Mouse (Mus musculus): ENCODE results near the gene Pmvk.

The Pmvk gene

DNA sequence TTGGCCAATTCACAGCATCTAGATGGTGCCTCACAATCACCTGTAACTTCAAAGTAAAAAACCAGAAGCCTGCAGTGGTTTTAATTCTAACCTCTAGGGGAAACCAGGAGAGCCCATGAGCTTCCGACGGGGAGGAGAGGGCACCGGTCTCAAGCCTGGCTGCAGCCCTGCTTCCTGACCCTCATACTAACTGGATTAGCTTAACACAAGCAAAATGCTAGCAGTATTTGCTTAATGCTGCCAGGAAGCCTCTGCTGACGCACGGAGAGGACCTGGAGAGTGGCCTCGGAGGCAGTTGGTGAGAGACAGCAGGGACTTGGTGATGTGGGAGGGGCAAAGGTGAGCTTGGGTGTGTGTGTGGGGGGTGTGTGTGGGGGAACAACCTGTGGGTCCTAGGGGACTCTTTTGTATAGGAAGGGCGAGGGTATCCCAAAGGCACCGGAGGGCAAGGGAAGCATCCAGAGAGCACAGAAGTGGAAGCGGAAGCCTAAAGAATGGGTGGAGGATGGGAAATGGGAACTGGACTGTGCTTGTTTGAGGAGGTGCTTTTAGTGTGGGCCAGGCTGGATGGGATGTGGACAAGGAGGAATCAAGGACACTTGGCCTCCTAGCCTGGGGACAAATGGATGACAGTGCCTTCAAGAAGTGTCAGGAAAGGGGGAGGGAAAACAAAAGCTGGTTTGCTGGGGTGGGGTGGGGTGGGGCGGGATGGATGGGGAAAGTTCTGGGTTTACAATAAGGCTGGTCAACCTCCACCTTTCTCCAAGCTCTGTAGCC lies at the start of gene Pmvk:
Pmvk (plus strand) TSS at position 141 of the 777 bp plus-strand sequence.
- DNase-seq (ENCODE audit: low spot score), result no peak

GRCm38 (mm10) chr3:89406887-89407286 lies 47.5 kb upstream of the Pmvk start:
- DNase-seq (ENCODE audit: low spot score), result no peak

- DNase-seq (ENCODE audit: low spot score), result no peak
These were observed 45.9 kb upstream of the Pmvk start for GRCm38 (mm10) chr3:89408448-89408847.

DNA sequence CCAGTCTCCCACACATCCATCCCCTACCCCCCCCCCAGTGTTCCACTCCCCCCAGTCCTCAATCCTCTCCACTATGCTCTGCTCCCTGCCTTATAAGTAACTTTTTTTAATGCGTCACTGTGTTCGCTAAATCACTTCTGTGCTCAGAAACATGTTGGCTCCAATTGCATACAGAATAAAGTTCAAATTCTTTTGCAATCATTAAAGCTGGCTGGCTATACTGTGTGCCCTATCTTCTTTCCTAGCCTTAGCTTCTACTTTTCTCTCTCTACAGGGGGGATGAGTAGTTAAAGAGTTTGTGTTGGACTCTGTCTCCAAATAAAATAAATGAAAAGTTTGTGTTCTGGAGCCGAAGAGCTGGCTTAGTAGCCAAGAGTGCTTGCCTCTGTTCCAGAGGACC lies 44.6 kb upstream of the Pmvk start:
- no peak for DNase-seq (ENCODE audit: low spot score)

- no peak for DNase-seq (ENCODE audit: low spot score)
These were observed 43.5 kb upstream of the Pmvk start for GRCm38 (mm10) chr3:89410864-89411263.

DNA sequence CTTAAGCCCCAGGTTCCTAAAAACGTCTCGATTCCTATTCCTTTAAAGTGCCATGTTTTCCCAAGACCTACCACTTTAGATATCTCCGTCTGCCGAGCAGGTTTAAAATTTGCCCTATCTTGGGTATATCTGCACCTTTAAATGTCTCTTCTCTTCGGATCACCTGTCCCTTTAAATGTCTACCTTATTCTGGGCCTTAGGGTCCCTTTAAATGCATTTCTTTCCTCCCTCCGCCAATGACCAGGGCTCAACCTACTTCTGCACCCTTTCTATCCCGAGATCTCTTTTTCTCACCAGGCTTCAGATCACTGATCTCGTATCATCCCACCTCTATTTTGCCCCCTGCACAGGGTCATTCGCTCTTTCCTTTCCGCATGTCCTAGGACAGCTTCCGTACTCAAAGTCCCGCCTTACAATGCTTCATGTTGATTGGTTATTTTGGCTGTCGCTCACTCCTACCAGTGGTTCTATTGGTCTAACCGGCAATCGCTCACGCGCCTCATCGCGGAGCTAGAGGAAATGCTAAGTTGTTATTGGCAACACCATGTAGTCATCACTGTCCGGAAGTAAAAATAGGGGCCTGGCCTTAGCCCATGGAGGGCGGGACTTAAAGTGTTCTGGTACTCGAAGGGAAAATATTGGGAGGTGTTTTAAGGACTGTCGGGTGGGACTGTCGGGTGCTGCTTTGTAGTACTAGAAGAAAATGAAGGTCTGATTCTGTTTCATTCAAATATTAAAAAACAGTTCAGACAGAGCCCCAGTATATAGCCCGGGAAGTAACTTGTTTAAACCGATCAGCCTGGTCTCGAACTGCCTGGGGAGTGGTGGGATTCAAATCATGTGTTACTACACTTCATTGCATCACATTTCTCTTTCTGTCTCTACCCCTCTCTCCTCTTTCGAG lies 42.6 kb upstream of the Pmvk start, which contains the start of gene Flad1:
Flad1 (minus strand) TSS at position 381 of the 904 bp plus-strand sequence.
- DNase-seq (ENCODE audit: low spot score), result peak; percentile 92

GRCm38 (mm10) chr3:89416158-89416557 lies 38.2 kb upstream of the Pmvk start:
- DNase-seq (ENCODE audit: low spot score), result no peak

DNA sequence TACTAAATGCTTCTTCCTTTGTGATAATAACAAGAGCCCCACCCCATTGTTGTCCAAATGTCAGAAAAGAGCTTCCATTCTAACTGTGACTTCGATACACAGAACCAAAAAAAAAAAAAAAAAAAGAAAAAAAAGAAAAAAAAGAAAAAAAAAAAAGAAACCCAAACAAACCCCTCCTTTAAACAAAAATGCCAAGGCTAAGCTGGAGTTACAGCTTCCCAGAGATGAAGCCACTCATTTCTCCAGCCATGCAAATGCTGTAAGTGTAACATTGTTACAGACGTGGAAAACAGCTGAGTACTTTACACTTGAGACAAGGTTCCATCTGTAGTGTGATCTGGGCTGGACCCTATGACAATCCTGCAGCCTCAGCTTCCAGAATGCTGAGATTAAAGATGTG lies 37.2 kb upstream of the Pmvk start:
- no peak for DNase-seq (ENCODE audit: low spot score)

- DNase-seq (ENCODE audit: low spot score), result no peak
These were observed 36.5 kb upstream of the Pmvk start for GRCm38 (mm10) chr3:89417840-89418169.

- DNase-seq (ENCODE audit: low spot score), result peak; percentile 90
These were observed 36.0 kb upstream of the Pmvk start, which contains the start of the genes Cks1b and Shc1 for GRCm38 (mm10) chr3:89418170-89418860. TSS of gene Cks1b (minus strand) at chr3:89418383. TSS of gene Shc1 (plus strand) at chr3:89418443.

DNA sequence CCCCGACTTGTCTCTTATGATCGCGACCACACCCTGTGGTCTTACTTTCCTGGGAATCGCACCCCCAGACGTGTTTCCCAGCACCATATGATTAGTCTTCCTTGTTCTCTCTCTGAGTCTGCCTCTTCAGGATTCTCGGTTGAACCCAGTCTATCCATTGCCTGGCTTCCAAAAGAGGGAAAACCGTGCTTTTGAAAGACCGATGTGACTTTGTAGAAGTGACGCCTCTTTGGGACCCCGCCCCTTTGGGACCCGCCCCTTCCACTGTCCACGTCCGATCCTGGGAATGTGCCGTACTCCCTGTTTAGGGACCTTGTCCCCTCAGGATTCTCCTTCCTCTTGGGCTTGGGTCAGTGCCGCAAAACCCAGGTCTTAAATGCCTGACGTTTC lies 35.5 kb upstream of the Pmvk start:
- DNase-seq (ENCODE audit: low spot score), result peak; percentile 79

- DNase-seq (ENCODE audit: low spot score), result peak; percentile 45
These were observed 34.8 kb upstream of the Pmvk start for GRCm38 (mm10) chr3:89419571-89419970.

DNA sequence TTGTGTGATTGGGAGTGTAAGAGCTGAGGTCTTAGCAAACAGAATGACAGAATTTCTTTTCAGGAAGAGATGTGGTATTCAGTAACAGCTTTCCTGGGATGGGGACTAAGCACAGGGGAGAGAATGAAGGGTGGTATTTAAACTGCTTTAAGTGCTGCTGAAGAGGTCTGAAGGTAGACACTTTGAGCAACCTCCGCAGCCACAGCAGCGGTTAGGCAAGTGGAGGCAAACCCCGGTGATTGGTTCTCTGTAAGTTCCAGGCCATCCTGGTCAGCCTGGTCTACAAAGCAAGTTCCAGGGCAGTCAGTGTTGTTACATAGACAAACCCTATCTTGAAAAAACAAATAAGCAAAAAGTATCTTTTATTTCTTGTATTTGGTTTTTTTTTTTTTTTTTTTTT lies 34.4 kb upstream of the Pmvk start:
- DNase-seq (ENCODE audit: low spot score), result no peak

GRCm38 (mm10) chr3:89420421-89420820 lies 33.9 kb upstream of the Pmvk start:
- no peak for DNase-seq (ENCODE audit: low spot score)

- peak; percentile 71 for DNase-seq (ENCODE audit: low spot score)
These were observed 33.2 kb upstream of the Pmvk start for GRCm38 (mm10) chr3:89421002-89421774.

DNA sequence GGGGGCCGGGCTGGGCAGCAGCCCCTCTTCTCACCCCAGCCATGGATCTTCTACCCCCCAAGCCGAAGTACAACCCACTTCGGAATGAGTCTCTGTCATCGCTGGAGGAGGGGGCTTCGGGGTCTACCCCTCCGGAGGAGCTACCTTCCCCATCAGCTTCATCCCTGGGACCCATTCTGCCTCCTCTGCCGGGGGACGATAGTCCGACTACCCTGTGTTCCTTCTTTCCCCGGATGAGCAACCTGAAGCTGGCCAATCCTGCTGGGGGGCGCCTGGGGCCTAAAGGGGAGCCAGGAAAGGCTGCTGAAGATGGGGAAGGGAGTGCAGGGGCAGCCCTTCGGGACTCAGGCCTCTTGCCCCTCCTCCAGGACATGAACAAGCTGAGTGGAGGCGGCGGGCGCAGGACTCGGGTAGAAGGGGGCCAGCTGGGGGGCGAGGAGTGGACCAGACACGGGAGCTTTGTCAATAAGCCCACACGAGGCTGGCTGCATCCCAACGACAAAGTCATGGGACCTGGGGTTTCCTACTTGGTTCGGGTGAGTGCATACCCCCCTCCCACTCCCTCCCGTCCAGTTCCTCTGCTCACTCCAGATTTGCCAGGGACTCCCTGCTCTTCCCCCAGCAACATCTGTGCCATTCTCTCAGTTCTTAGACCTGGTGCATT lies 32.4 kb upstream of the Pmvk start:
- DNase-seq (ENCODE audit: low spot score), result peak; percentile 29

DNA sequence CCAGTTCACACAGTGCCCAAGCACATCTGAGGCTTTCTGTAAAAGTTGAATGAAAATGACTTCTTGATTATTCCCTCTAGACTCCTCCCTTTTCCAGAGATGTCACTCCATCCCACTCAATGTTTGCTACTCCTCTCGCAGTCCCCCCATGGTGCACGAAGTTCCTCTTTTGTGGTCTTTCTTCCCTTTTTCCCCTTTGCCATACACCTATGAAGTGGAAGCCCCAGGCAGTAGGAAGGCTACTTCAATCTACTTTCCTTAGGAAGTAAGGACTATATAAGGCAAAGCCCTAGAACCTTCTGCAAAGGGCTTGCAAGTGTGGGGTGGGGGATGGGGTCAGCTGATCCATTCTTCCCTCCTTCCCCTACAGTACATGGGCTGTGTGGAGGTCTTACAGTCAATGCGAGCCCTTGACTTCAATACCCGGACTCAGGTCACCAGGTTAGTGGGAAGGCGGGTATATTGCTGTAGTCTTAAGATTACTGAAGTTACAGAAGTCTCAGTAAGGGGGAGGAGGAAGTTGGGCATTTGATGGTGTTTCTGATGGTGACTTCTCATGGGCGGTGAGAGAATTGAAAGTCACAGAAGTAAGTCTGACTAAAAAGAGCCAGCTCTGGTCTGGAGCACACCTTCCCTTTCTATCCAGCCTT lies 31.7 kb upstream of the Pmvk start:
- DNase-seq (ENCODE audit: low spot score), result no peak

DNA sequence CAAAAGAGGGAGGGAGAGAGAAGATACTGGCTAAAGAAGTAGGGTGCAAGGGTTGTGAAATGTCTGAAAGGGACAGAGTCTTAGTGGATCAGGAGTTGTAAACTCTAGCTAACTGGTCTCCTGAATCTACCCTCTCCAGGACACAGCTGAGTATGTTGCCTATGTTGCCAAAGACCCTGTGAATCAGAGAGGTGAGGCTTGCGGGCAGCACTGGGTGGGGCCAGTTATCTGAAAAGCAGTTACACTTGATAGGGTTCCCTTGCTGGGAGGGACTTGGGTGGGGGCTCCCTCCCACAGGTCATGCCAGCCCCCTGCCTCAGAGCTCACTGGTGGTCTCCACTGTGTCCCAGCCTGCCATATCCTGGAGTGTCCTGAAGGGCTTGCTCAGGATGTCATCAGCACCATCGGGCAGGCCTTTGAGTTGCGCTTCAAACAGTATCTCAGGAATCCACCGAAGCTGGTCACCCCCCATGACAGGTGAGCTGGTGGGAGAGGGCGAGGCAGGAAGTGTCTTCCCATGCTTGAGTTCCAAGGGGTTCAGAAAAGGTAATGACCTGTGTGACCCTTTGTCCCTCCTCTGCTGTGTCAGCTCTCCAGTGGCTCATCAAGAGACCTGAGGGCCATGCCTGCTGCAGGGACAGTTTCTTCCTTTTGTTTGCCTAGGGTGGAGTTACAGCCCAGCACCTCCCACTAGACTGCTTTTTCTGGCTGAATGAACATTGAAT lies 29.8 kb upstream of the Pmvk start:
- no peak for DNase-seq (ENCODE audit: low spot score)

- DNase-seq (ENCODE audit: low spot score), result no peak
These were observed 29.2 kb upstream of the Pmvk start for GRCm38 (mm10) chr3:89425141-89425525.

DNA sequence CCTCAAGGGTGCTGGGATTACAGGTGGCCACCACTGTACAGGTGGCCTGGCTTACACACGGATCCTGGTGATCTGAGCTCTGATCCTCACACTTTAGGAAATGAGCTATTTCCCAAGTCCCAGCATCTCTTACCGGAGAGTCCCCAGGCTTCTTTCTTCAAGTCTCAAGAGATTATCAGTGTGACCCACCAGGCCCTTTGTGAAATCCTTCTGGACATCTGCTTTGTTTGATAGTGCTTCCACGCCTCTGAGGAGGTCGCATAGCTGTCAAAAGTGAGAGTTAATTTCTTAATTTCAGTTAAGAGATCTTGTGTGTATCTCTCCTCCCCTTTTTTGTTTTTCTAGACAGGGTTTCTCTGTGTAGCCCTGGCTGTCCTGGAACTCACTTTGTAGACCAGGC lies 28.5 kb upstream of the Pmvk start:
- no peak for DNase-seq (ENCODE audit: low spot score)
